Mouse (Mus musculus) heart, adult 11 months (tissue): ENCODE results near the gene Shkbp1.

Experiments
- DNase-seq: peaks from one replicate; pipeline ENCODE4 v3.0.0; 2022

The Shkbp1 gene

DNA sequence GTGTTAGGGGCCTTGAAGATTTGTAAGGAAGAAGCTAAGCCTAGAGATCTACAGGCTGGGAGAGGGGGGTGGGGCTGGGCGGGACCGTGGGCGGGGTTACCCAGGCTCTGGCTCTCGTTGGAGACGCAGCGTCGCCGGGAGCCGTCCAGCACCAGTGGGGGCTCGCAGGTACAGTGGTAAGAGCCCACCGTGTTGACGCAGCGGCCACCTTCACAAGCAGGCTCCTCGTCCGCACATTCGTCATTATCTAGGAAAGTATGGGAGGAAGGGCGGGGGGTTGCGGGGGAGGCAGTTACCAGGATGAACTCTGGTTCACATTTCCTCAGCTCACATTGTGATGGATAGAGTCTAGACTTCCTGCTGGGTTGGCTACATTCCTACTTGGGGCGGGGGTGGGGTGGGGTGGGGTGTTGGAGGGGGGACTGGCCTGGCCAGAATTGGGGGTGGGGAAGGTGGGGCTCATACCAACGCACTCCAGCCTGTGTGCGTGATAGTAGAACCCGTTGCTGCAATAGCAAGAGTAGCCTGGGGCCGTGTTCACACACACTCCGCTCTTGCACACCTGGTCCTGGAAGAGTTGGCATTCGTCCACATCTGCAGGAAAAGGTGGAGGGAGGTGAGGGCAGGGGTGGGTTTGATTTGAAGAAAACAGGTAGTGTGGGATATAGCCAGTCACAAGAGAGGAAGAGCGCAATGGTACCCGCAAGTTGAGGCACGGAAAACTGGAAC is 46.8 kb downstream of the Shkbp1 start:
- peak; percentile 96 for DNase-seq

DNA sequence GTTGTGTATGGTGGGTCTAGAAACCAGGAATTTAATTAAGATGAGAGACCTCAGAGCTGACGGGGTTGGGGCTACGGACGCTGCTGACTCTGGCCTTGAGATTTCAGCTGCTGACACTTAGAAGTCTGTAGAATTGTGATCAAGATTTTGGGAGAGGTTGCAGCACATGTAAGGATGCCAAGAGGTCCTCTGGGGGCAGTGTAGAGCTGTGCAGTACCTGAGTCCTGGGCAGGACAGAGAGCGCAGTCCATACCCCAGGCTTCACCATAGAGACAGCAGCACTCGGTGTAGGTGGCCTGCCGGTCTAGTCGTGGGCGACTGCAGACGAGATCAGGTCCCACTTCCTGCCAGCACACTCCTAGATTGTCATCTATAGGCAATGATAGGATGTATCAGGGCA is 48.3 kb downstream of the Shkbp1 start:
- DNase-seq = peak; percentile 87

DNA sequence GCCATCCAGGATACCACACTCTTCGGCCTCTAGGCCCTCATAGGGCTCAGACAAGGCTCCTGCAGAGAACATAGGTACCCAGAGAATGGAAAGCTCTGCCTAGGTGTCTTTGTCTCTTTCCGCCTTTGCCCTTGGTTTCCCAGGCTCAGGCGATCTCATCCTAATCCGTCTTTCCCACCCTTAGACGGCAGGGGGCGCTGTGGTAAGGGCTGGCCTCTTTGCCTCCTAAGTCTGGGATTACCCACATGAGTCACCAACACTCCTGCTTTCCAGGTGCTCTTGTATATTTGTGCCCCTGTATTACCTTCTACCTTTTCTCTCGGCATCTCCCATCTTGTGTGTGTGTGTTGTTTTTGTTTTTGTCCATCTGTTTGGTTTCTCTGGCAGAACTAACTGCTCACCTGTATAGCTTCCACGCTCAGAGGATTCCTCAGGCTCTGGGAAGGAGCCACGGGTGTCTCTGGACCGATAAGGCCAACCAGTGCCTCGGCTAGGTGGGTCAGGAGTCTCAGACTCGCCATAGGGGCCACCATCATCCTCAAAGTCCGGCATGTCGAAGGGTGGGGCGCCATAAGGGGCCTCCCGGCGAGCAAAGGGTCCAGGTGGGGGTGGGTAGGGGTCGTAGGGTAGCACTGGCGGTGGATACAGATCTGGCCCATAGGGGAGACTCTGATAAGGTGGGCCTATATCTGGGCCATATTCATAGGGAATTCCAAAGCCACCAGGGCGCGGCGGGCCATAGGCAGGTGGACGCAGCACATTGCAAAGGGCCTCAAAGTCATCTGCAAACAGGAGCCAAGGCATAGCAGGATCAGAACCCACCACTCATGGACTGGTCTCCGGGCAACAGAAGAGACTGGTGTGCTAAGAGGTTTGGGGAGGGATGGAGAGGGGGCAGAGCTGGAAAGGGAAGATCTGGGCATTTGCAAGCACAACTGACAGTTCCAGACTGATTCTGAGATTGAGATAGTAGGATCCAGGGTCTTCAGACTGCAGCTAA is 49.4 kb downstream of the Shkbp1 start:
- peak; percentile 93 for DNase-seq

DNA sequence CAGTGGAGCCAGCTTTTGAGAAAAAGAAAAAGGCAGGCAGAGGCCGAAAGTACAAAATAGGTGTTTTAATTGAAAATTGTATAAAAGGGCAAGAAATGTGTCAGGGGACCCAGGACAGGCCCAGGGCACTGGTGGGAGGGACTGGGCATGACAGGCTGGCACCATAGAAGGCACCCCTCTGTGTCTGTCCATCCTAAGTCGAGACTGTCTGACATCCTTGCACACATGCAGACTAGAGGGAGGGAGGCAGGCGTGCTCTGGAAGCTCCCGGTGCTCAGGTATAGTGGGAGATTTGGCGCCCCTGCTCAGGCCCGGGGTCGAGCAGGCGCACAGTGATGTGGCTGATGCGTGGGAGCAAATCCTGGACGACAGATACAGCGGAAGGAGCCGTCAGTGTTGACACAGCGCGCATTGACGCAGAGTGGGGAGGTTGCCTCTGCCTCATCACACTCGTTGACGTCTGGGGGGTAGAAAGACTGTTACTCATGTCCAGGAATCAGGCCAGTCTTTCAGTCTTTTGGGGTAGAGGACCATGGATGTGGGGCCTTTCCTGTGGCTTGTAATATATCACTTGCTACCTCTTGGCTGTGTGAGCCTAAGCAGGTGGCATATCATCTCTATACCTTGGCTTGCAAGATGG is 50.6 kb downstream of the Shkbp1 start:
- peak; percentile 93 for DNase-seq

DNA sequence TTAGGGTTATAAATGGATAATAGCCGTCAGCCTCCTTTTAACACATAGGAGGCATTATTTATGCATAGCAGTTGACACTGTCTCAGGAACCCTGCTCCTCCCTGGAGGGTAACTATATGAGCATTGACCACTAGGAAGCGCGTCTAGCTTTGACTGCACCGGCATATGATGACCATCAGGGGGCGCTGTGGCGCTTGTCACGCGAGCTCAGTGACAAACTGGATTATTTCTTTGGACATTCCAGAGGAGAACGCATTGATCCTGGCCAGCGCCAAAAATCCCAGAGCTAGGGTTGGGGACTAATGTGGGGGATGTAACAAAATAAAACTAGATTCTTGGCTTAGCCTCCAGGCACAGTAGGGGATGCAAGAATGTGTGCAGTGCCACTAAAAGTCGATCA is 53.6 kb downstream of the Shkbp1 start:
- peak; percentile 97 for DNase-seq

DNA sequence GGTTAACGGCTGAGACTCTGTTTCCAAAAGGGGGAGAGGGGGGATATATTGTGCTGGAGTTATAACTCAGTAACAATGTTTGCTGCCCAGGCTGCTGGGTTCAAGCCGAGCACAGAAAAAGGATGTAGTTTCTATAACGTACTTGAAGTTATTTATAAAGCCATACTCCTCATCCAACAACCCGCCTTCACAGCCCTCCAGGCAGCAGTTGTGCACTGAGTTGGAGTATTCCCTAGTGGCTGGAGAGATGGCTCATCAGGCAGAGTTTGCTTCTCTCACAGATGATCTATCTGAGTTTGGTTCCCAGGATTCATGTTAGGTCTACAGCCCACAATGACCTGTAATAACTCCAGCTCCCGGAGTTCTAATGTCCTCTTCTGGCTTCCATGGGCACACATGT is 55.0 kb downstream of the Shkbp1 start:
- peak; percentile 89 for DNase-seq

DNA sequence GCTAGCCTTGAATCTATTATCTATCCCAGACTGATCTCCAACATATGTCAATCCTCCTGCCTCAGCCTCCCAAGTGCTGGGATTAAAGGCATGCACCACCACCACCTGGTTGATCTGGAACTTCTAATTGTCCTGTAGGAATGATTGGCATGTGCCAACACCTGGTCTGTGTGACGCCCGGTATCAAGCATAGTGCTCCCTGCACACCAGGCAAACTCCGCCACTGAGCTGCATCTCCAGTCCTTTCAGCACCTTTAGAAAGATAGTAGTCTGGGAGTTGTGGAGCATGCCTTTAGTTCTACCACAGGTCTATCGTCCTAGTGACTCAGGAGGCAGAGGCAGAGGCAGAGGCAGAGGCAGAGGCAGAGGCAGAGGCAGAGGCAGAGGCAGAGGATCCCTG is 55.5 kb downstream of the Shkbp1 start:
- peak; percentile 87 for DNase-seq

DNA sequence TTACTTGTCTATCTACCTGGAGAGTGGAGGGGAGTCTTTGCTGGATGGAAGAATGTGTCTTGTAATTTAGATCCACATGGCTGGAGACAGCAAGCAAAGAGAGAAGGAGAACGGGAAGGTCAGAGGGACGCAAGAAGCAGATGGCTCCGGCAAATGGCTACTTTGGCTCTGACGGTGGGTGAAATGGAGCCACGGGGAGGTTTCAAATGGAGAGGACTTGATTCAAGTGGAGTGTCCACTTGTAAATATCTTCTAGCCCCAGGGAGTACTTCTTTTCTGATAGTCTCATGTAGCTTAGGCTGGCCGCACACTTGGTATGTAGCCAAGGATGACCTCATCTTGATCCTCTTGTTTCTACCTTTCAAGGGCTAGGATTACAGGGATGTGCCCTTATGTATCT is 57.0 kb downstream of the Shkbp1 start:
- DNase-seq = peak; percentile 79

DNA sequence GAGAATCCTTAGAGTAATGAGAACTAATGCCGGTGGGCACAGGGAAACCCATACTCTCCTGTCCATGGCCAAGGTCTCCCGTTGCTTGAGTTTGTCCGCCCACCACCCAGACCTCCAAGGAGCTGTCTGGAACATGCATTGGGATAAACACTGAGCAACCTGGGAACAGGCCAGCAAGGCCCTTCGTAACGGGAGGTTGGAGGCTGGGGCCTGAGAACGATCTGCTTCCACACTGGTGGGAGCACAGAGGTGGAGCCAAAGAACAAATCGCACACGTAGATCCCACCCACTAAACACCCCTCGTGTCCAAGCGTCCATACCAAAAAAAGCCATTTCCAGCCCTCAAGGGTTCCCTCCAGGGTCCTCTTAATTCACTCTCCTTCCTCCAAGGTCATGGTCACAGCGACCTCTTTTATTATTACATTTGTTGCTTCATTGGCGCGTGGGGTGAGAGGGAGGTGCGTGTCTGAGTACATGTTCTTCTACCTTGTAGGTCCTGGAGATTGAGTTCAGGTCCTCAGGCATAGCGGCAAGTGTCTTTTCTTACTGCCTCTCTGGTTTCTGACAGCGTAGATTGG is 57.7 kb downstream of the Shkbp1 start:
- peak; percentile 91 for DNase-seq

DNA sequence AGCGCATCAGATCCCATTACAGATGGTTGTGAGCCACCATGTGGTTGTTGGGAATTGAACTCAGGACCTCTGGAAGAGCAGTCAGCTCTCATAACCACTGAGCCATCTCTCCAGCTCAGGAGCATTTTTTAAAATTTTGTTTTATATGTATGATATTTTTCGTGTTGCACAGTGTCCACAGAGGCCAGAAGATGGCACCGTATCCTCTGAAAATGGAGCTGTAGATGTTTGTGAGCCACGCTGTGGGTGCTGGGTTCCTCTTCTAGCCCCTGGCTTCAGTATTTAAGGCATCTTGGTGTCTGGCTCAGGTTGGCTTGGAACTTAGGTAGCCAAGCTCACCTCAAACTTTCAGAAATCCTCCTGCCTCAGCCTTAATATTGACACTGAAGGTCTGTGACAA is 59.3 kb downstream of the Shkbp1 start:
- no peak for DNase-seq

DNA sequence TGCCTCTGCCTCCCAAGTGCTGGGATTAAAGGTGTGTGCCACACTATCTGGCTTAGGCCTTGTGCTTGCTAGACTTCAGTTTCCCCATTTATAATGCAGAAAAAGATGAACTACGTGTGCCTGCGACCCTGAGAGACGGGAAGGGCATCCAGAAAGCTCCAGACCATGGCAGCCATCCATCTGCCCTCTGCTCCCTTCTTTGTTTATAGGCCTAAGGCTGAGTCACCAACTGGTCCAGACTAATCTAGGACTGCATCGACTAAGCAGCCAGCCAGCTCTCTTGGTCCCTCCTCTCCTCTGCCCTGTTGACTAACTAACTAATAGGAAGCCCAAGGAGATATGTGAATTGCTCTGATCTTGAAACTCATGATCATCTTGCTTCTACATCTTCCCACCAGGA is 59.9 kb downstream of the Shkbp1 start:
- DNase-seq = peak; percentile 89
